Mouse (Mus musculus): Measurements from ENCODE around the gene Numbl.

The Numbl gene

DNA sequence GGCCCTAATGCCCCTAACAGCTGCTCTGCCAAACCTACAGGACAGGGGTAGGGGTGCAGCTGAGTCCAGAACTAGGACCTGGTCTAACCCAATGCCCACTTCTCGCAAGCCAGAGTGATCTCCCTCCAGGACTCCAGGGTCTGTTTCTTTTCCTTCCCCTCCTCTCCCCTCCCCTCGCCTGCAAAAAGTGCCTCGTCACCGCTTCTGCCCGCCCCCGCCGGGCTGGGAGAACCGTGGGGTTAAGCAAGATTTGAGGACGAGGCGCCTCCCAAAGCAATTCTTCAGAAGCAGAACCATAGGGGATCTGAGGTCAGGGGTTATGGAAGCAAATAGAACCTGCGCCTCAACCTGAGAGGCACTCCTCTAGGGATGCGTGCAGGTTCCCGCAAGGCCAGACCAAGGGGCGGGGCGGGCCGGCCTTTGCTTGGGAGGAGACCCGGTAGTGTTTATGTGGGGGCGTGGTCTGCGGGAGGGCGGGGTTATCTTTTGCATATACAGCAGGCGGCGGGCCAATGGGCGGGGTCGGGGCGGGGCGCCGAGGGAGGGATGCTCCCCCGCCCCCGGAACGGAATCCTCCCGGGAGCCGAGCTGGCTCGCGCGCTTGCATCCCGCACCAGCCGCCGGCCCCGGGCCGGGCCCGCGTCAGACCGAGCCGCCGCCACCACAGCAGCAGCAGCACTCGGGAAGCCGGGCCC is at the start of gene Numbl:
Gene Numbl (plus strand): TSS at position 229 of the 695 bp plus-strand sequence.
- peak; percentile 97 for DNase-seq

DNA sequence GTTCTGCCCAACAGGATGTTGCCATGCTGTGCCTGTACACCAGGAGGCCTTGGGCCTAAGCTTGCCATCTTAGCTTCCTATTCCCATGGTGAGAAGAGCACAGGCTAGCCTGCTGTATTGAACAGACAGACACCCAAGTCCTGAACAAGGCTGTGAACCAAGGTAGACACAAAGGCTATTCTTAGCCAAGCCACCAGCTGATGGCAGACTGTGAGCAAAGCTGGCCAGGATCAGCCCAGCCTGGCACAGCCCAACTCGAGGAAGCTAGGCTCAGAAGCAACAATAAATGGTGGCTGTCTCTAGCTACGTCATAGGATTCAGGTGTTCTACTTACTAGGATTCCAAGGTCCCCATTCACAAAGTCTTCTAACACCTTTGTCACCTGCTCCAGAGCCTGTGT is 45.6 kb upstream of the Numbl start:
- no peak for DNase-seq

DNA sequence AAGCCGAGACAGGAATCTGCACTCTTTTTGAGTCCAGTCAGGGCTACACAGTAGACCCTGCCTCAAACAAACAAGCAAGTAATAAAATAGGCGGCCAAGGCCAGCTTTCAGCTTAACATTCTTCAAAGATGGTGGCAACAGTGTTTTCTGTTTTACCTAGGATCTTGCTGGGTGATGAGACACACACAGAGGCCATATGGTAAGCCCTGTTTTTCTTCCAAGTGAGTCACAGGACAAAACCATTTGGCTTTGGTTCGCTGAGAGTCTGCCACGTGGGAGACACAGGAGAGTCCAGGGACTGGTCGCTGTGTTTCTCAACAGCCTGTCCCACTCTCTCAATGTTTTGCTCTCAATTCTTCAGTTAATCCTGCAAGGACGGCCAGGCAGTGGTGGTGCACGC is 39.6 kb upstream of the Numbl start:
- peak; percentile 85 for DNase-seq

DNA sequence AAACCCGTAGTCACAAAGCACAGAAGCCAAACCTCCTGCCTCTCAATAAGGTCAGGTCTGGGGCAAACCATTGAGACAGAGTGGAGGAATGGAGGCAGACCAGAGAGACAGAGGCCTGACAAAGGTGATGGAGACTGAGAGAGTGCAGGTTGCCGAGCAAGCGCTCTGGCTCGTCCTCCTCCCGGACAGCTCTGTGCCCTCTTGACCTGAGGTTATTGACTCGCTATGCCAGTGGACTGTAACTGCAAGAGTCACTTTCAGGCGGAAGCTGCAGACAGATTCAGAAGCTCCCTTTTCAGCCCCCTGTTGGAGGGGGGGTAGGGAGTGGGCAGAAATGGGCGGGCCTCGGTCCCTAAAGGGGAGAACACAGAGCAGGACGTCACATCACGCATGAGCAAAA is 38.3 kb upstream of the Numbl start:
- DNase-seq: no peak

DNA sequence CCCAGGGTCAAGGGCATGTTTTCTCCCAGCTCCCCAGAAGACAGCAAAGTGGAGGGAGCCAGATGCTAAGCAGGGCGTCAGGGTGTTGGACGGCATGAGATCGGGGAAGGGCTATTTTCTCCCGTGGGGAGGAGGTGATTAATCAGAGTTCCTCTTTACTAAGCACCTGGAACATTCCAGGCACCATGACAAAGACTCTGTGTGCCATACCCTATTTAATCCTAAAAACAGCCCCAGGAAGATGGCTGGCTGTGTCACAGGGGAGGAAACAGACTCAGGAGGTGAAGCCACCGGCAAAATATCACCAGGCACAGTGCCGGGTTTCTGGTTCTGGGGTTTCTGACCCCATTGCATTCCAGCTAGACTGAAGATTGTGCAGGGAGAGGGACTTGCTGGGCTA is 36.3 kb upstream of the Numbl start:
- DNase-seq: no peak

DNA sequence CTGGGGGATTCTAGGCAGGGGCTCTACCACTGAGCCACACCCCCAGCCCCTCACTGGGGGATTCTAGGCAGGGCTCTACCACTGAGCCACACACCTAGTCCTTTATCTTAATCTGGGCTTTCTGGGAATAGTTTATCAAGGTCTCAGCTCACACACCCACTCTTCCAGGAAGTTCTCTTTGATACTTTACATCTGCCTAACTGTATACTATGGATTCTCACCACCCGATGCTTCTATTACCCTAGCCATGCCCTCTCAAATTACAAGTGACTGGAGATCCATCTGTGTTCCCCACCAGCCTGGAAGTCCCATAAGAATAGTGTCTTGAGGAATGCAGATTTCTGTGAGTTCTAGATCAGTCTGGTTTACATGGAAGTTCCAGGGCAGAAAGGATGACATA is 35.7 kb upstream of the Numbl start:
- DNase-seq: no peak

DNA sequence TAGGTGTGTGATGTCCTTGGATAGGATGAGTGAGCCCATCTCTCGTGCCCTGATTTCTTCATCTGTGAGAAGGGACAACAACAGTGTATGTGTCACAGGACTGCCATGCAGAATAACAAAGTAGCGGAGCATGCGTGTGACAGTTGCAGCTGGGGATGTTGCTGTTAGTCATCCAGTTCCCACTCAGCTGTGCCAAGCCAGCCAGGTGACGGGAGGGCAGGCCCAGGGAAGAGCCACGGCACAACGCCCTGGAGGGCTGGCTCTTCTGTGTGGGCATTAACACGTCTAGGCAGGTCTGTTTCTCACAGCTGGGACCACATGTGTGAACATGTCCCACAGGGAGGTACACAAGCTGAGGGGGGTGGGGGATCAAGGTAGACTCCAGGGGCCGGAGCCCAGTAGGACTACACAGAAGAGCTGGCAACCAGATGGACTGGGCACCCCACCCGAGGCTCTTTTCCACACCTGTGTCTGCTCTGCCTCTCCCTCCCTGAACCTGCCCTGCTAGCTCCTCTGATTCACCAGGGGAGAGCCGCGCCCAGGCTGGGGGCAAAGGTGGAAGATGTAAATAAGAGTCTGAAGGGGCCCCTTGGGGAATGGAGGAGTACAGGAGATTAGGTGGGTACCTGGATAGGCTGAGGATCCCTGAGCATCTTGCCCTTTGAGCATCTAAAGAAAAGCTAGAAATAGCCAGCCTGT is 33.2 kb upstream of the Numbl start:
- DNase-seq: no peak

DNA sequence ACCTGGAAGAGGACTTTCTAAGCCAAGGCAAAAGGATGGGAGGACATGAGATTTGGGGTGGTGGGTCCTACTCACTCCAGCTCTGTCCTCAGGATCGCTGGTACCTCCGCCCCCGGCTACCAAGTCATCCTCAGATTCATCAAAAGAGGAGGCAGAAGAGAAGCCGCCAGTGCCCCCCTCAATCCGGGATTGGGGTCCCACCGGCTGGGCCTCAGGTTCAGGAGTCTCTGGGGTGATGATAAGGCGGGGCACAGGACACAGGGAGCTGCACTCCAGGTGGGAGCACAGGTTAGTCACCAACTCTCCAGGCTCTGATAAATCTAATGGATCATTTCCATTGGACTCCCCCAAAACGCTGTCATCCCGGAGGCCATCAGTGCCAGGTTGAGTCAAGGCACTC is 31.0 kb upstream of the Numbl start:
- DNase-seq: no peak

DNA sequence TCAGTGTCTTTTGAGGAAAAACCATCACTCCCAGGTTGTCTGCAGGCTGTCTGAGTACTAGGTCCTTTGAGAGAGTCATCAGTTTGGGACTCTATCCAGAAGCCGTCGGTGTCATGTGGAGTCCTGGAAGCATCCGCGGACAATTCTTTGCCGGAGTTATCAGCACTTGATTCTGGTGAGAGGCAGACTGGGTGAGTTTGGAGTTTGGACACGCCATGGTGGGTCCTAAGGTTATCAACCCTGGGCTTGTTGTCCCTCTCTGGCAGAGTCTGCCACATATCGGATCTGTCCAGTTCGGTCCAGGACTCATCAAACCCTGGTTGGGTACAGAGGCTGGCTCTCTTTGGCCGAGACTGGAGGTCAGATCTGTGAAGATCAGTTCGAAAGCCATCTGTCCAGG is 30.6 kb upstream of the Numbl start:
- peak; percentile 77 for DNase-seq

DNA sequence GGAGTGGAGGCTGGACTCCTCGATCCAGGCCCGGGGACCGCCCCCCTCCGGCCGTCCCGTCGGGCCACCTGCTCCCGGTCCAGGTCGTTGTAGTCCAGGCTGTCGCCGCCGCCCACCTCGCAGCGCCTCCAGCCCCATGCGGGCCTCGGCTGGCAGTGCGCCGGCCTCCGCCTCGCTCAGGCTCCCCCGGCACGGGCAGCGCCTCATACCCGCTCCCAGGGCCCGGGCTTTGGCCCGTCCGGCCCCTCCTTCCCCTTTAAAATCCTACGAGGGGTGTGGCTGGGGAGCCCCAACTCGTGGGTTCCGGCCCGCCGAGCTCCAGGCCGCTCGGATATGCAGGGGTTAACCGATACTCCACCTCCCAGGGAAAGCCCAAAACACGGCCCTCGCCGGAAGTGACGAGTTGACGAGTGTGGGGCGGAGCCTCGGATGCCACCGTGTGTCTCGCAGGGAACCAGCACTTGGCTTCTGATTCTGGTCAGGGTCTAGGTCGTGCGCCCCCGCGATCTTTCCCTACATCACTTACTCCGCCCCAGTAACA is 29.9 kb upstream of the Numbl start, which contains the start of gene Itpkc:
Gene Itpkc (minus strand): TSS at position 381 of the 541 bp plus-strand sequence.
- DNase-seq: peak; percentile 89

DNA sequence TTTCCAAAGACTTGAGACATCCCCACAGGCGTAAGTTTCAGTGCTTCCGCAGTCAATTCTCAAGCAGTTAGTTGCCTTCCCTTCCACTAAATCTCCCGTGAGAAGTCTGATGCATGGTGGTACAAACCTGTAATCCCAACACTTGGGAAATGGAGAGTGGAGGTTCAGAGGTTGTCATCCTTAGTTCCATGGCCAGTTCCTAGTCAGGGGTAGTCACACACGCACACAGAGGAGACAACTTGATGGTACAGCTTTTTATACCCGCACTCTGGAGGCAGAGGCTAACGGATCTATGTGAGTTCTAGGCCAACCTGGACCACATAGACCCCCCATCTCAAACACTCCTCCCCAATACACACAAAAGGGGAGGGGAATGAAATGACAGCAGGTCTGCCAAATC is 29.4 kb upstream of the Numbl start:
- no peak for DNase-seq

DNA sequence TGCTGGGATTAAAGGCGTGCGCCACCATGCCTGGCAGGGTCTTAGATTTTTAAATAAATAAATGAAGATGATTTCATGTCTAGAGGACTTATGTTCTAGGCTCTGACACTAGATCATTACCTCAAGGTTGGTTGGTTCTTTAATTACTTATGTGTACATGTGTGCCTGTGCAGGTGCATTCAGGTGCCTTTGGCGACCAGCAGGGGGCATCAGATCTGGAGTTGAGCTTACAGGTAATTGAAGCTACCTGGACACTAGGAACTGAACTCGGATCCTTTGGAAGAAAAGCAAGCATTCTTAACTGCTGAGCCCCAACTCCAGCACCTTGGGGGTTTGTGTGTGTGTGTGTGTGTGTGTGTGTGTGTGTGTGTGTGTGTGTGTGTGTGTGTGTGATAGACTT is 27.5 kb upstream of the Numbl start:
- DNase-seq: no peak

DNA sequence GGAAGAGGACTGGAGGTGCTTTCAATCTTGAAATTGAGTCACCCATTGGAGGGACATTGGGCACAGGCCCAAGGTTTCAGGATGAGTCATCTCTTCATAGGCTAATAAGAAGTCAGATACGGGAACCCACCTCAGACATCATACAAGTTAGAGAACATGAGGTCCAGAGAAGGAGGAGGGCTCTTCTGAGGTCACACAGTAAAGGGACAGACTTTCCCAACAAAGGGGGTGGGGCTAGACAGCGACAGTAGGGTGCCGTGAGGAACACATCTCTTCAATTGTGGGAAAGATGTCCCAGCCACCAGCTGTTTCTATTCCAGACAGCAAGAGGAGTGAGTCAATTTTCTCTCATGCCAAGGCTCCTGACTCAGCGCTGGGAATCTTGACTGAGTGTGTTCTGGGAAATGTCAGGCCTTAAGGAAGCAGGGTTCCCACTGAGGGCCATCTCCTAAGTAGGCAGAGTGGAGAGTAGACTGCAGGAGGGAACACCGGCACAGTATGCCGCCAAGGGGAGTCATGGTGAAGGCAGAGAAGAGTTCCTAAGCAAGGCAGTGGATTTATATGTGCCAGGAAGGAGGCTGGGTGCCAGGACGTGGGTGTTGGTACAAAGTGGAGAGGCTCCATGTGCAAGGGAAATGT is 26.4 kb upstream of the Numbl start:
- DNase-seq: peak; percentile 62

DNA sequence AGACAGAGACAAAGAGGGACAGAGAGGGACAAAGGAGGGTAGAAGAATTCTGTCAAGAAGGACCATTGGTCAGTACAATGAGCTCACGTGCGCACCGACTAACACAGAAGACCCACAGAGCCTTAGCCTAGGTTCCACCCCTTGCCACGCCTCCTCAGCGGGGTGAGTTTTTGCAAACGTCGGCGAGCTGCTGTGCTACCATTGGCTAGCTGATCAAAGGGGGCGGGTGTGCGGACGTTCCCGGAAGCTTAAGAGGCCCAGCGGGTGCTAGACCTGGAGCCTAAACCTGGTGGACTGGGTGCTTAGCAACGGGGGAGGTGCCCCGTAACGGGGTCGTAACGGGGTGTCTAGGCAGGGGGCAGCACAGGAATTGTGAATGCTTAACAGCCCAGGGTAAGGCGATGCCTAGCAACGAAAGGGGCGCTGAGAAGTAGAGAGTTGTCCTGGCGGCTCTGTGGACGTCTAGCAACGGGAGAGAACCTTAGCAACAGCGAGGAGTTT is 25.4 kb upstream of the Numbl start, which contains the start of gene Coq8b:
Gene Coq8b (plus strand): TSS at position 243 of the 501 bp plus-strand sequence.
- DNase-seq: peak; percentile 92

DNA sequence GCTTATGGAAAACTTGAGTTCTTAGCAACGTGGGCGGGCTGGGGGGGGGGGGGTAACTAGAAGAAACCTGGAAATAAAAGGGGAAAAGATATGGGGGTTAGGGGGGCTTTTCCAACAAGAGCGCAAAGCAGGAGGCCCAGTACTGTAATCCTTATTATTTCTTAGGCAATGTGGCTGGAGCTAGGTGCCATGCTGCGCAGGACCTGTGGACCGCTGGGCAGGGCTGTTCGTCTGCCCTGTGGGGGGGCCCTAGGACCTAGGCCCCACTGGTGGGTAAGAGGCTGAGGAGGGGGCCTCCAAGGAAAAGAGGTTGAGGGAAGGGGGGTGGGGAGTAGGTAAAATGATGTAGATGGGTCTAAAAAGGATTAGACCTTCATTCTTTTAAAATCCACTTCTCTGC is 24.9 kb upstream of the Numbl start:
- DNase-seq: no peak

DNA sequence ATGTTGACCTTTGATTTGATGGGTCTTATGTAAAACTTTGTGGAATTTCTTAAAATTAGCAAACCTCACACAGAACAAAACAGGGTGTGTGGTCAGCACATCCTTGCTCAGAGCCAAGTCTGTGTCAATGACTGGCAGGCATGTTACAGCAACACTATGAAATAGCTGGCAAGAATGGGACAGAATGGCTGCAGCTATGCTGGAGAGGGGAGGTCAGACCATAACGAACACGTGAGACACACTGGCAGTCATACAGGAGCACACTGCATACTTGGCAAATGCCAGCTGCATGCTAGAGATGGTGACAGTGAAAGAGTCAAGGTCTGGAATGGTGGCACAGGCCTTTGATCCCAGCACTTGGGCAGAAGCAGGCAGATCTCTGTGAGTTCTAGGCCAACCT is 22.5 kb upstream of the Numbl start:
- DNase-seq: no peak

DNA sequence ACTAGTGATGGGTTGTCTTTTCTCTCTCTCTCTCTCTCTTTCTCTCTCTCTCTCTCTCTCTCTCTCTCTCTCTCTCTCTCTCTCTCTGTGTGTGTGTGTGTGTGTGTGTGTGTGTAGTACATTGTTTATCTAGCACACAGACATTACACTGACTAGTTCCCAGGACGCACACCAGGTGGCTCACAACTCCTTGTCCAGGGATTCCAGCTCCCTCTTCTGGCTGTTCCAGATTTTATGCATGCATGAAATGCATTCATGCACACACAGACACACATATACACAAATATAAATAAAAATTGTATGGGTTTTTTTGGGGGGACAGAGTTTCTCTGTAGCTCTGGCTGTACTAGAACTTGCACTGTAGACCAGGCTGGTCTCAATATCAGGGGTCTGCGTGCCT is 20.7 kb upstream of the Numbl start:
- DNase-seq: no peak

DNA sequence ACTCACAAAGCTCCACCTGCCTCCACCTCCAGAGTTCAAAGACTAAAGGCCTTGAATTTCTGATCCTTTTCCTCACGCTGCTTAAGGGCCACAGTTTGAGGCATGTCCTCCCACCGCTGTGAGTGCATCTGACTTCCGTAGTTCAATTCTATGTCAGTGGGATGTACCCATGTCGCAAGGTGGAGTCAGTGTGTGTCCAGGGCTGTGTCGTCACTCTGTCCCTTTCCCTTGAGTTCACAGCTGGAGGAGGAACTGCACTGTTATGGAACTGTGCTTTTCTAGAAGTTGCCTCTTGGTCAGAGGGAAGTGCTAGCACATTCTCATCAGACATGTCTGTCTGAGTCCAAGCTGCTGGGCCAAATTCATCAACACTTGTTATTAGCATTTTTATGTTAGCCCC is 19.7 kb upstream of the Numbl start:
- DNase-seq: no peak

DNA sequence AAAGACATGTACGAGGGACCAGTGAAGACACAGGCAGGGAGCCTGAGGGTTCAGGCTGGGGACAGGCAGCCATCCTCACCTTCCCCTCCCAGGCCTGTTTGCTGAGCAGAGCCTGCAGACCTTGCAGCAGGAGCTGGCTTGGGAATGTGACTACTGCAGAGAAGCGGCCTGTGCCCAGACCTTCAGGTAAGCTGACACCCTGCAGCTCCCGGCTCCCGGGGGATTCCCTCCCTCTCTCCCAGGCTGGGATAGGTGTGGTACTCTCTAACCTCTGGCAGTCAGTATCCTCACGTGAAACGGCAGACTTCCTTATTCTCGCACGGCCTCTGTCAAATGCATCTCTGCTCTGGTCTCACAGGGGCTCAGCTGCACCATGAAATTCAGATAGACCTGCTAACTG is 15.0 kb upstream of the Numbl start:
- no peak for DNase-seq

DNA sequence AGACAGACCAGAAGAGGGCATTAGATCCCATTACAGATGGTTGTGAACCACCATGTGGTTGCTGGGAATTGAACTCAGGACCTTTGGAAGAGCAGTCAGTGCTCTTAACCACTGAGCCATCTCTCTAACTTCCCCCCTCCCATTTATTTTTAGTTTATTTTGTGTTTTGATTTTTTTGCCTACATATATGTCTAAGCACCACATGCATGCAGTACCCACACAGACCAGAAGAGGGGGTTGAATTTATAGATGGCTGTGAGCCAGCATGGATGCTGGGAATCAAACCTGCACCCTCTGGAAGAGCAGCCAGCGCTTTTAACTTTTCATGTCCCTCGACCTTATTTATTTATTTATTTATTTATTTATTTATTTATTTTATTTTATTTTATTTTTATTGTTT is 14.1 kb upstream of the Numbl start:
- peak; percentile 46 for DNase-seq

DNA sequence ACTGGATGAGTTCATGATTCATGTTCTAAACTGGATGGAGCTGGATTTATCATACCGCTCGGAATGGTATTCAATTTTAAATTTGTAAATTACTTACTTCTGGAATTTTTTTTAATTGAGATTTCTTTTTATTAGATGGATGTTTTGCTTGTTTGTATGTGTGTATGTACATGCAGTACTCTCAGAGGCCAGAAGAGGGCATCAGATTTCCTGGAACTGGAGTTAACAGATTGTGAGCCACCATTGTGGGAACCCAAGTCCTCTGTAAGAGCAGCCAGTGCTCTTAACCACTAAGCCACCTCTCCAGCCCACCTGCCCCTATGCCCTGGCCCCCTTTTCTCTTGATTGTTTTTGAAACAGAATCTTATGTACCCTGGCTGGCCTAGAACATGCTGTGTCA is 9.1 kb upstream of the Numbl start:
- DNase-seq: no peak

DNA sequence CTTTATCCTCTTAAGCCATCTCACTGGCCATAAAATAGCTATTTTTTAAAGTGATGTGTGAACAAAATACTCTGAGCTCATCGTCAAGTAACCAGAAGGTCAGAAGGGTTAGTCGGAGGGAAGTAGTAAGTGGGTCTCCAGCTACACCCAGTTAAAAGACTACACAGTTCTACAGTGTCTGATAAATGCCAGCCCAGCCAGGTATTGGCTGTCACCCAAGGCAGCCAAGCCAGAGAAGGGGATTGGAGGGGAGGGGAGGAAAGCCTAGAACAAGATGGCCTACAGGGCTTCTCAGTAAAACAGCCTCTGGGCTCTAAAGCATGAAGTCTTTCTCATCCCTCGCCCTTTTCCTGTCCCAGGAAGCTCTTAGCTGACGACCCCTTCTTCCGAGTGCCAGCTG is 8.3 kb upstream of the Numbl start:
- DNase-seq: no peak

DNA sequence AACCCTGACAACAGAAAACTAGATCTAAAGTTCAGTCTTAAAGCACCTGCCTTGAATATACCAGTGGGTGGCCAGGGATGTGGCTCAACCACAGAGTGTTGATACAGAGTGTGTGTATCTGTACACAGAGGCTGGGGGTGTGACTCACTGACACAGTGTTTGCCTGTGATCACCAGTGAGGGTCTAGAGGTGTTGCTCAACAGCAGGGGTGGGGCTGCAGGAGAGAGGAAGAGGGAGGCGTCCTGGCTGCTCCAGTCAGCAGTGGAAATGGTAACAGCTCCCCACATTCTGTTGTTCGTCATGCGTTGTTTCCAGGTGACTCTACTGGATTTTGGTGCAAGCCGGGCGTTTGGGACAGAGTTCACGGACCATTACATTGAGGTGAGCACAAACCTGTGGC is 6.3 kb upstream of the Numbl start:
- DNase-seq: no peak

DNA sequence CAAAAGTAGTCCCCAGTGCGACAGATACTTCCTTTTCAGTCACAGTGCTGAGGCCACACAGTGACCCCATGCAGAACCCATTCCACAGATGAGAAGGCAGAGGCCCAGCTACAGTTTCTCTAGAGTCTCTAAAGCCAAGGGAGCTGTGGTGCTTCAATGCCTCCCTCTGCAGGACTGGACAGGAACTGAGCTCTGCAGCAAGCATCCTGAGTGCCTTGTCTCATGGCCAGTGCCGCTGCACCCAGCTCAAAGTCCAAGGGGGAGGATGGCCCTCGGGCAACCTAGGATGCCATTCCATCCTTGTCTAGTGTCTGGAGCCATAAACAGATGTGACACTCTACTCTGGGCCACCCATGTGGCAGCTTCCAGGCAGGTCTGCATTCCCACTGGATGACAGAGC is 2.5 kb upstream of the Numbl start:
- DNase-seq: peak; percentile 60

All from cerebellum, adult 9-10 months (tissue).